In genomic region chr17:84149566-84149965, GRCm38 (mm10) we compare ENCODE assay signal across 10 mouse cellular contexts. TPM values are rescaled to one million over a fixed set of nuclear protein-coding genes. Genes with fewer than 3 reads are reported as not detected.
DNase-seq lines count a peak whose midpoint lies in the region; ATAC-seq and TF ChIP-seq lines count a peak whose summit lies in the region.
"Had no signal": no experiment of that assay in that cellular context is flagged by ENCODE, and none has a peak within 500 bp of the region (broad histone marks: within the 10 kb centered on the region; RNA-seq: fewer than 3 reads in every experiment).

No protein-coding gene starts in this region.

- H3K36me3 ChIP-seq in liver, embryonic 11.5 days (ENCODE audit: control insufficient read depth, insufficient read depth, low read length) = no peaks in the 10 kb centered on the region
- H3K36me3 ChIP-seq in liver, embryonic 13.5 days = no peaks in the 10 kb centered on the region
- H3K36me3 ChIP-seq: hindbrain, embryonic 12.5 days had no signal

- no peak for ATAC-seq in liver, embryonic 11.5 days (replicated peaks; ENCODE audit: low FRiP score)
- no peak for ATAC-seq in liver, embryonic 13.5 days (ENCODE audit: low read depth)

- H3K4me3 ChIP-seq in liver, embryonic 11.5 days (ENCODE audit: low read depth, low read length) = no peak overlapping the region
- no peak overlapping the region for H3K4me3 ChIP-seq in bone marrow macrophage, adult 2 months (ENCODE audit: insufficient read depth, low read length)
- H3K4me3 ChIP-seq in liver, embryonic 13.5 days (replicated peaks) = no peak overlapping the region
- H3K4me3 ChIP-seq in cerebellum, adult 2 months (replicated peaks; ENCODE audit: insufficient read depth, low read depth, low read length) = no peak overlapping the region
- H3K4me3 ChIP-seq: hindbrain, embryonic 12.5 days had no signal

- 59% methylated on average over 5 of the region's 5 CpGs for WGBS in liver, embryonic 11.5 days
- WGBS in liver, embryonic 13.5 days (ENCODE audit: insufficient replicate concordance) = 64% methylated on average over 5 of the region's 5 CpGs
- 70% methylated on average over 5 of the region's 5 CpGs for WGBS in cerebellum, adult 2 months

- no peak for TF ChIP-seq POLR2A in bone marrow macrophage, adult 2 months (IDR thresholded peaks at IDR 0.05; ENCODE audit: borderline replicate concordance, low read depth, low read length)
- TF ChIP-seq POLR2A in cerebellum, adult 2 months (IDR thresholded peaks at IDR 0.05; ENCODE audit: borderline replicate concordance, insufficient read depth, low read length) = no peak

- intact Hi-C loops in heart, postnatal 25 days (cut with DNase I) = no loop called here

- H3K4me2 ChIP-seq in liver, embryonic 11.5 days = no peak overlapping the region
- H3K4me2 ChIP-seq in liver, embryonic 13.5 days = peak overlapping the region; percentile 17; the same call in 1 of the 2 replicates
- H3K4me2 ChIP-seq: hindbrain, embryonic 12.5 days had no signal

- H3K27me3 ChIP-seq in liver, embryonic 11.5 days (replicated peaks; ENCODE audit: control insufficient read depth, insufficient read depth, low read length) = no peaks in the 10 kb centered on the region
- no peaks in the 10 kb centered on the region for H3K27me3 ChIP-seq in liver, embryonic 13.5 days
- no peaks in the 10 kb centered on the region for H3K27me3 ChIP-seq in cerebellum, adult 2 months (ENCODE audit: control insufficient read depth, insufficient read depth, low read length)

- no peaks in the 10 kb centered on the region for H3K9me3 ChIP-seq in liver, embryonic 11.5 days (ENCODE audit: control insufficient read depth, low read length)
- H3K9me3 ChIP-seq in liver, embryonic 13.5 days (replicated peaks) = no peaks in the 10 kb centered on the region
- H3K9me3 ChIP-seq: hindbrain, embryonic 12.5 days had no signal

- TF ChIP-seq CTCF in bone marrow macrophage, adult 2 months (IDR thresholded peaks at IDR 0.05; ENCODE audit: low read depth, low read length) = no peak
- TF ChIP-seq CTCF in cerebellum, adult 2 months (IDR thresholded peaks at IDR 0.05; ENCODE audit: borderline replicate concordance, insufficient read depth, low read depth, low read length) = no peak

- H3K27ac ChIP-seq in liver, embryonic 11.5 days (ENCODE audit: low read depth, low read length) = peak overlapping the region; percentile 99
- peak overlapping the region; percentile 83 for H3K27ac ChIP-seq in bone marrow macrophage, adult 2 months (ENCODE audit: insufficient read depth, low read depth, low read length)
- peak overlapping the region; percentile 98 for H3K27ac ChIP-seq in liver, embryonic 13.5 days
- H3K27ac ChIP-seq in cerebellum, adult 2 months (ENCODE audit: insufficient read depth, low read length) = no peak overlapping the region
- H3K27ac ChIP-seq: hindbrain, embryonic 12.5 days had no signal

- DNase-seq in heart, adult 11 months = peak; percentile 92
- DNase-seq in heart, postnatal 25 days (ENCODE audit: low spot score) = no peak
- DNase-seq in liver, embryonic 11.5 days (ENCODE audit: low spot score) = no peak
- no peak for DNase-seq in liver
- DNase-seq in liver, embryonic 13.5 days = no peak
- DNase-seq in adrenal gland, postnatal 36 days = no peak
- DNase-seq in cerebellum, adult 2 months = no peak
- DNase-seq: B cell, adult 2 months had no signal

- peak overlapping the region; percentile 42 for H3K9ac ChIP-seq in liver, embryonic 11.5 days (ENCODE audit: low read depth, low read length)
- H3K9ac ChIP-seq in liver, embryonic 13.5 days = peak overlapping the region; percentile 74
- H3K9ac ChIP-seq: hindbrain, embryonic 12.5 days had no signal

- peaks cover 95% of the 10 kb centered on the region for H3K4me1 ChIP-seq in liver, embryonic 11.5 days (replicated peaks; ENCODE audit: control insufficient read depth, insufficient read depth, low read length)
- peaks cover 63% of the 10 kb centered on the region for H3K4me1 ChIP-seq in bone marrow macrophage, adult 2 months (ENCODE audit: control insufficient read depth, insufficient read depth, low read length)
- H3K4me1 ChIP-seq in liver, embryonic 13.5 days (replicated peaks) = peaks cover 100% of the 10 kb centered on the region
- peaks cover 9% of the 10 kb centered on the region; the same call in 1 of the 2 replicates for H3K4me1 ChIP-seq in cerebellum, adult 2 months (ENCODE audit: control insufficient read depth, insufficient read depth, low read length)

RNA-seq across cellular contexts. Expression of gene Zfp36l2, which starts 38.2 kb away (rescaled TPM):
- total RNA-seq in heart, postnatal 25 days (2021) = 10 to 100 TPM; 23.3 to 31.3 TPM
- 24.7 and 26.7 TPM in 2 replicates for polyA plus RNA-seq in liver, embryonic 11.5 days (2014; fragmentation: Nextera tagmentation; extraction: Ambion mirVana)
- 317 and 318 TPM in 2 replicates for polyA plus RNA-seq in bone marrow macrophage, adult 2 months (2012; ENCODE audit: insufficient read depth, insufficient read length, missing spikeins)
- 8.9 and 10.0 TPM in 2 replicates for polyA plus RNA-seq in liver, embryonic 13.5 days (2015; fragmentation: Nextera tagmentation; extraction: Ambion mirVana)
- total RNA-seq in adrenal gland, postnatal 36 days (2021) = 10 to 100 TPM; 71.6 to 77.9 TPM
- 14.2 and 15.9 TPM in 2 replicates for polyA plus RNA-seq in cerebellum, adult 2 months (2012; rRNA removed)

Comparison
In these comparisons a context has a peak if more than half of its experiments do, and no peak if none do; other contexts are left out.
1. RNA of gene Zfp36l2, which starts 38.2 kb away (polyA plus RNA-seq): 317 to 318 TPM in bone marrow macrophage, adult 2 months; 24.7 to 26.7 TPM in liver, embryonic 11.5 days, 14.2 to 15.9 TPM in cerebellum, adult 2 months and 8.9 to 10.0 TPM in liver, embryonic 13.5 days; every median in the first group is over 10 times any median in the second.